Mouse (Mus musculus) neural tube, embryonic 13.5 days (tissue): ENCODE results near the gene Gstt1. TPM values are rescaled to one million over a fixed set of nuclear protein-coding genes. Genes with fewer than 3 reads are reported as not detected.
A peak's percentile ranks its signal among the peaks of the same experiment; 100 is the strongest.

Experiments used
- ATAC-seq: fragments of 200-750 bp; cut with Nextera tagmentation; 2 replicates; pipeline ENCODE4 v1.8.0; 2017; ENCODE audit warnings: low read depth, mild to moderate bottlenecking, moderate TSS enrichment, moderate library complexity
- H3K27ac ChIP-seq: fragments of 300-500 bp; sonication (generic); replicated peaks from 2 replicates; pipeline ENCODE4 v1.5.1; 2015; ENCODE audit warnings: moderate library complexity, mild to moderate bottlenecking, inconsistent platforms
- H3K27me3 ChIP-seq: fragments of 300-500 bp; sonication (generic); 2 replicates; pipeline ENCODE4 v1.6.1; 2015; ENCODE audit warnings: mild to moderate bottlenecking, inconsistent platforms
- H3K36me3 ChIP-seq: fragments of 300-500 bp; sonication (generic); 2 replicates; pipeline ENCODE4 v1.6.1; 2015; ENCODE audit warnings: mild to moderate bottlenecking, inconsistent platforms
- H3K4me1 ChIP-seq: fragments of 300-500 bp; sonication (generic); replicated peaks from 2 replicates; pipeline ENCODE4 v1.6.1; 2015; ENCODE audit warnings: inconsistent platforms
- H3K4me2 ChIP-seq: fragments of 300-500 bp; sonication (generic); 2 replicates; pipeline ENCODE4 v1.6.1; 2015; ENCODE audit warnings: inconsistent platforms, mild to moderate bottlenecking, moderate library complexity
- H3K4me3 ChIP-seq: fragments of 300-500 bp; sonication (generic); 2 replicates; pipeline ENCODE4 v1.5.1; 2015; ENCODE audit warnings: mild to moderate bottlenecking, inconsistent platforms
- H3K9ac ChIP-seq: fragments of 300-500 bp; sonication (generic); 2 replicates; pipeline ENCODE4 v1.6.1; 2015; ENCODE audit warnings: moderate library complexity, mild to moderate bottlenecking, inconsistent platforms
- H3K9me3 ChIP-seq: fragments of 300-500 bp; sonication (generic); 2 replicates; pipeline ENCODE4 v1.6.1; 2016; ENCODE audit warnings: inconsistent platforms
- WGBS: fragments of 180-500 bp; shearing (Covaris S2); methylation state at CpG from one replicate; pipeline ENCODE4 v1.1.7; 2015; 5-methylcytosine and 5-hydroxymethylcytosine counted together
- polyA plus RNA-seq: library from polyadenylated mRNA; unstranded; fragments of >200 nt; fragmentation: Nextera tagmentation; extraction: Ambion mirVana; gene quantifications from 2 replicates; pipeline ENCODE4 v1.2.1, GENCODE M21; 2015

The Gstt1 gene
- polyA plus RNA-seq, 1 experiment from 2014 or later = 5.6 TPM

DNA sequence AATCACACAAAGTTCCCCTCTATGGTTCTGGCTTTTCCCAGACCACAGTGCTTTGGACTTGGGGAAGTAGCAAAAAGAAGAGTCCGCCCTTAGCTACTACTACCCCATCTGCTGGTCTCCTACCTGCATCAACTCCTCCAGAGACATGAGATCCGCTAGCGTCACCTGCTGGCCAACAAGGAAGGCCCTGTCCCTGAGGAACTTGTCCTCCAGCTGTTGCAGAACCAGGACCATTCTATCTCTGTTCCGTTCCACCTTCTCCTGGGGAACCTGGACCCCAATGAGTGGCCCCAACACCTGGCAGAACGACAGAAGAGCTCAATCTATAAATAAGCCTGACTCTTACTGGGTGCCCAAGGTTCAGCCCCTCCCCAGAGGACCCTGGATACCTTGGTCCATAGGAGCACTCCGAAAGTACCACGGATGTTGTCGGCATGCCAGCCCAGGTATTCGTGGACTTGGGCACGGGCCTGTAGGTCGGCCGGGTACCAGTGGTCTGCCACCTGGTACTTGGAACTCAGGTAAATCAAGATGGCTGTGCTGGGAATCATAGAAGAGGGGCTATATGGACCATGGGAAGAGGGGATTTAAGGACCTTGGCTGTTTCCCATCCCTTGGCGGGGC lies 34.0 kb upstream of the Gstt1 start:
- Histone ChIP-seq H3K4me1 (peaks cover 35% of the 10 kb centered on the region), H3K9ac (no peak overlapping the region)
- 66% methylated on average over 13 of the region's 13 CpGs for WGBS

DNA sequence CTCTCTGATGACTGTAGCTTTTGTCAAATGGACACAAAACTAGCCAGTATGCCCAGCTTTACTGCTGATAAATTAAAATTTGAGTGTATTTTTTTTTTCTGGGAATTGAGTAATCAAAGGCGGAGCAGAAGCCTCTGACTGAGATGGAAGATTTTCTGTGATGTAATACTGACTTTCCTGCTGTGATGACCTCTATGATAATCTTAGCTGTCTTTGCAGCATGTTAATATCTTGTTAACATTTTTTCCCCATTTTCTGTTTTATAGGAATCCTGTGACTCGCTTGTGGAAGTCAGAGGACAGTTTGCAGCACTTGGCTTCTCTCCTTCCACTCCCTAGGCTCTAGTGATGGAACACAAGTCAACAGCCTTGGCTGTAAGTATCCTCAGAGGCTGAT lies 31.9 kb upstream of the Gstt1 start:
- no peak for ATAC-seq
- H3K4me1 ChIP-seq = peaks cover 20% of the 10 kb centered on the region
- H3K9me3 ChIP-seq = no peaks in the 10 kb centered on the region
- no peak overlapping the region for H3K4me2 ChIP-seq
- no peak overlapping the region for H3K27ac ChIP-seq
- no peak overlapping the region for H3K9ac ChIP-seq
- no peaks in the 10 kb centered on the region for H3K36me3 ChIP-seq
- WGBS = 90% methylated on average over 2 of the region's 2 CpGs
- peaks cover 31% of the 10 kb centered on the region for H3K27me3 ChIP-seq
- H3K4me3 ChIP-seq = no peak overlapping the region

More for the DNA sequence above, 34.0 kb upstream of the Gstt1 start:
- Histone ChIP-seq H3K4me3 (no peak overlapping the region), H3K27me3 (peaks cover 33% of the 10 kb centered on the region), H3K36me3 (no peaks in the 10 kb centered on the region), H3K4me2 (no peak overlapping the region), H3K9me3 (no peaks in the 10 kb centered on the region), H3K27ac (no peak overlapping the region)
- no peak for ATAC-seq

DNA sequence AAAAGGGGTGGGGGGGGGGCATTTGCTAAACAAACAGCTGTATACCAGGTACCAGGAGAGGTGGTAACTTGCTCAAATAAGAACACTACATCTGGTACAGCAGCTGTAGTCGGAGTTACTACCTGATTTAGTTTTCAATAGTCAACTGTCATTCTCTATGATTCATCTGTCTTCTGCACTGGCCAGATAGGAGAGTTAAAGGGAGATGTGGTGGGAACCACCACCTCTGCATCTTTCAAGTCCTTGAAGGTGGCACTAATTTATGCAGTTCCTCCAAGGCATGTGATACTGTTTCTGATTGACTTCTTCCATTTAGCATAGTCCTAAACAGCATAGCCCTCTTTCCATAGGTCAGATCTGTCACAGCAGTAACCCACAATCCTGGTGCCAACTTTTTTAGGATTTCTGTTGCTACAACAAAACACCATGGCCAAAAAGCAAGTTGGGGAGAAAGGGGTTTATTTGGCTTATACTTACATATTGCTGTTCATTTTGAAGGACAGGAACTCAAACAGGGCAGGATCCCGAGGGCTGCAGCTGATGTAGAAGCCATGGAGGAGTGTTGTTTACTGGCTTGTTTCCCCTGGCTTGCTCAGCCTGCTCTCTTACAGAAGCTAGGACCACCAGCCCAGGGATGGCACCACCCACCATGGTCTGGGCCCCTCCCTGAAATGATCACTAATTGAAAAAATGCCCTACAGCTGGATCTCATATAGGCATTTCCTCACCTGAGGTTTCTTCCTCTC lies 31.3 kb upstream of the Gstt1 start:
- Histone ChIP-seq H3K4me2 (no peak overlapping the region), H3K9me3 (no peaks in the 10 kb centered on the region), H3K9ac (no peak overlapping the region), H3K4me1 (peaks cover 15% of the 10 kb centered on the region), H3K4me3 (no peak overlapping the region), H3K36me3 (no peaks in the 10 kb centered on the region), H3K27me3 (peaks cover 25% of the 10 kb centered on the region), H3K27ac (no peak overlapping the region)
- no peak for ATAC-seq
- 84% methylated on average over 2 of the region's 2 CpGs for WGBS

DNA sequence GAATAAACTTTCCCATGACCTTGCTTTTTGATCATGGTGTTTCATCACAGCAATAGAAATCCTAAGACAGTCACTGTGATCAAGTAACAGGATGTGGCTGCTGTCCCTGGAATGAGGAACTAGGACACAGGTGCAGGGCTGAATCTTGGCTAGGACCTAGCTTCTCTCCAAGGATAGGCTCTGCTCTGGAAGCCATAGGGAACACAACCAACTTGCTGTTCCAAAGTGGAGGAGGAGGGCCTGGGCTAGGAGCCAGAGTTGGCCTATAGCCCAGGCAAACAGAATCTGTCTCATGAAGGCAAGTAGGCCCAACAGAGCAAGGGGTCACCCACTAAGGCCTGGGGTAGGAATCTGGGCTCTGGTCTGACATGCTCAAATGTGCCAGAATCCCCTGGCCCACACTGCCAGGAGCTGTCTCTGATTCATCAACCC lies 30.1 kb upstream of the Gstt1 start:
- Histone ChIP-seq H3K4me2 (no peak overlapping the region), H3K4me1 (peaks cover 3% of the 10 kb centered on the region), H3K36me3 (no peaks in the 10 kb centered on the region), H3K9me3 (no peaks in the 10 kb centered on the region), H3K4me3 (no peak overlapping the region), H3K27ac (no peak overlapping the region), H3K27me3 (peaks cover 14% of the 10 kb centered on the region), H3K9ac (no peak overlapping the region)
- ATAC-seq = no peak

DNA sequence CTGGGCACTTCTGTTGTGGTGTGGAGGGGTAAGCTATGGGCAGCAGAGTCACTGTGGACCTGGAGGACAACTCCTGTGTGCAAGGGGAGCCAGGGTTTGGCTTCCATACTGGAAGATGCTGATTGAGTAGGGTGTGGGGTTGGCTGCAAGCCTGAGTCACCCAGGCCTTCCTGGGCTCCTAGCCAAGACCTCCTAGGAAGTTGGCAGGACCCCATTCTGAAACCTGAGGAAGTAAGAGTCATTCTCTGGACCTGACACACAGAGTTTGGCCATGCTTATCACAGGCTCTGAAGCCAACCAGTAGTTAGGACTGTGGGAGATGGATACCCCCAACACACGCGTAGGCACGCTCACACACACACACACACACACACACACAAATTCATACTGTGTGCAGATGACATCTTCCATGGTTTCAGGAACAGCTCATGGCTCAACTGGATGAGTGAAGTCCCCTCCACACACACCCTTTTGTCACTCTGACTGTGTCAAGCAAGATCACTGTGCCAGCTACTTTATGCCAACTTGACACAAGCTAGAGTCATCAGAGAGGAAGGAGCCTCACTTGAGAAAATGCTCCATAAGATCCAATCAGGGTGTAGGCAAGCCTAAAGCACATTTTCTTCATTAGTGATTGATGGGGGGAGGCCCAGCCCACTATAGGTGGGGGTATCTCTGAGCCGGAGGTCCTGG lies 29.4 kb upstream of the Gstt1 start:
- Histone ChIP-seq H3K4me3 (no peak overlapping the region), H3K4me1 (no peaks in the 10 kb centered on the region), H3K4me2 (no peak overlapping the region), H3K9ac (no peak overlapping the region), H3K27ac (no peak overlapping the region), H3K36me3 (no peaks in the 10 kb centered on the region), H3K9me3 (no peaks in the 10 kb centered on the region), H3K27me3 (peaks cover 6% of the 10 kb centered on the region; the same call in 1 of the 2 replicates)
- 95% methylated on average over 4 of the region's 4 CpGs for WGBS
- ATAC-seq = no peak

DNA sequence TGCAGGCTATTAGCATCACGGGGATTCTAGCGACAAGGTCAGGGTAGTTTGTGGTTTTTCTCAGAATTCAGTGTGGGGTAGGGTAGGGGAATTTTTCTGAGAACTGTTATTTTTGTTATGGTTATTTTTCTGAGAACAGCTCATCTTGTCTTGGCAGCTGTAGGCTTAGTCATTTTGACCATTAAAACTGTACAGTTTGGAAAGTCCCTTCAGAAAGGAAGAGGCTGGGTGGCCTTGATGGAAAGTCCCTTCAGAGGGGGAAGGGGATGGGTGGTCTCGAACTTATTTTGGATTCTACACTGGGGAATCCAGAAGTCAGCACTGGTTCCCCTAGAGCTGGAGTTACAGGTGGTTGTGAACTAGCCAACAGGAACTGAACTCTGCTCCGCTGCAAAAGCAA lies 26.1 kb upstream of the Gstt1 start:
- WGBS = 90% methylated on average over 4 of the region's 4 CpGs
- H3K27ac ChIP-seq = no peak overlapping the region

DNA sequence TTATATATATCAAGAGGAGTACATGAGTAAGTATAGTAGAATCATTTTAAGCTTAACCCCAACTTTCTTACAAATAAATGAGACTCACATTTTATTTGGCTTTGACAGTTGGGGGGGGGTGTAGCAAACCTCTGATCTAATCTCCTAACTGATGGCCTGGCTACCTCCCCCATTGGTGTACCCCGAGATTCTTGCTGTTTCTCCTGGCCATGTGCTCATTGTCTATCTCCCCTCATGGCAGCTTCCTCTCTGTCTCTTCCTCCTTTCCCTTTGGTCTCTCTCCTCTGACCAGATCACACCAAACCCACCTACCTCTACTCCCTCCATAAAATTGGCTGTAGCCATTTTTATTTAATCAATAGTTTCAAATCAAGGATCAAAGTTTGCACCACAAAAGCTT lies 25.4 kb upstream of the Gstt1 start:
- Histone ChIP-seq H3K4me2 (no peak overlapping the region), H3K27me3 (no peaks in the 10 kb centered on the region), H3K9ac (no peak overlapping the region), H3K9me3 (no peaks in the 10 kb centered on the region), H3K27ac (no peak overlapping the region), H3K4me3 (no peak overlapping the region), H3K36me3 (no peaks in the 10 kb centered on the region), H3K4me1 (no peaks in the 10 kb centered on the region)
- 92% methylated on average over 1 of the region's 1 CpGs for WGBS
- ATAC-seq = no peak

More for the DNA sequence above, 26.1 kb upstream of the Gstt1 start:
- no peak overlapping the region for H3K4me3 ChIP-seq
- no peak overlapping the region for H3K9ac ChIP-seq
- no peaks in the 10 kb centered on the region for H3K9me3 ChIP-seq
- no peaks in the 10 kb centered on the region for H3K36me3 ChIP-seq
- H3K4me1 ChIP-seq = no peaks in the 10 kb centered on the region
- no peaks in the 10 kb centered on the region for H3K27me3 ChIP-seq
- no peak overlapping the region for H3K4me2 ChIP-seq
- ATAC-seq = no peak

DNA sequence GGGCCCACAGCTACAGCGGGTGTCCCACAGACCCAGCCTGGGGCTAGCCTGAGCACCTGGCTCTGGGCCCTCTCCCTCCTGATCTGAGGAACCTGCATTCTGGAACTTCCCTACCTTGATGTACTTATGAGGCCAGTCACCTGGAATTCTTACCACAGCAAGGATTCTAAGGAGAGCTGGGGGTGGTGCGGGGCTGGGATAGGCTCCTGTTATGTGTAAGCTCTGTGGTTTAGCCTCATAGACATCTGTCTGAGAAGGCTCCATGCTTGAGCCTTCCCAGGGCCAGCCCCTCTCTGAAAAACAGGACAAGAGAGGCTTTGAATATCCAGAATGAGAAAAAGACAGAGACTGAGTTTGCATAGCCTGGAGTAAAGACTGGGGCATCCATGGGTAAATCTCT lies 24.1 kb upstream of the Gstt1 start, which contains the start of gene Gstt4:
Gene Gstt4, minus strand, starts transcription at position 101 of the 400 bp plus-strand sequence.
- Histone ChIP-seq H3K9me3 (no peaks in the 10 kb centered on the region), H3K27ac (no peak within 1 kb of the TSS), H3K4me2 (no peak within 1 kb of the TSS), H3K36me3 (no peaks in the 10 kb centered on the region), H3K4me1 (no peaks in the 10 kb centered on the region), H3K27me3 (no peaks in the 10 kb centered on the region), H3K9ac (no peak within 1 kb of the TSS), H3K4me3 (no peak within 1 kb of the TSS)
- ATAC-seq = no peak
- whole genome bisulfite sequencing = 96% methylated on average over 2 of the region's 2 CpGs

DNA sequence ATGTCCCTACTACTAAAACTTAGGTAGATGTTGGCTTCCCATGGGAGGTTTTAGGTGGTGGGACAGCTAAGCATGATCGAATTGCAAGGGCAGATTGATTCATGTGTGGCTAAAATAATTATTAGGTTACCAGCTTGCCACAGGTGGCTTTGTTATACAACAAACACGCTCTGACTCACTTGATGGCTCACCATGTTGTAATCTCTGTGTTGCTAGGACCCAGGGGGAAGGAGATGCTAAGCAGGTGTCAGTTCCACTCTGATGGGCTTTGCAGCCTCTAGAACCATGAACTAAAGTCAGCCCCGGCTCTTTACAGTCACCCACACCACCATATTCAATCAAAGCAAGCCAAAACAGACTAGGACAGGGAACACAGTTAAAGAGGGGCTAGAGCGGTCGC lies 21.5 kb upstream of the Gstt1 start:
- H3K4me2 ChIP-seq = no peak overlapping the region
- no peaks in the 10 kb centered on the region for H3K9me3 ChIP-seq
- ATAC-seq = no peak
- H3K27ac ChIP-seq = no peak overlapping the region
- H3K9ac ChIP-seq = no peak overlapping the region
- no peaks in the 10 kb centered on the region for H3K36me3 ChIP-seq
- WGBS = 85% methylated on average over 5 of the region's 5 CpGs
- H3K4me3 ChIP-seq = no peak overlapping the region
- no peaks in the 10 kb centered on the region for H3K27me3 ChIP-seq
- no peaks in the 10 kb centered on the region for H3K4me1 ChIP-seq

DNA sequence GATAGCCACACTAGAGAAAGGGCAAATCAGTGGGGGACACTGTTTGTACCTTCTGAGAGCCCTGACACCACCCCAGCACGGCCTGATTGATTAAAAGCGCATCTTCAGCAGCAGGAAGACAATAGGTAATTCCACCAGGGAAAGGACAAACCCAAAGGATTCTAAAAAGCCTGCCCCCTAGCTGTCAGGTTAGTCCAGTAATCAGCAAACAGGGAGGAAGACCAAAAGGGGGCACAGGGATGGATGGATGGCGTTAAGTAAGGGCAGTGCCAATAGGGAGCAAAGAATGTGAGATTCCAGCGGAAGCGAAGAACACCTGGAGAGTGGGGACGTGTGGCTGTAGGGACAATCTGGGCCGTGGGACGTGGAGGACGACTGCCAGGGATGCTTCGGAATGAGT lies 20.3 kb upstream of the Gstt1 start:
- H3K9ac ChIP-seq = no peak overlapping the region
- WGBS = 69% methylated on average over 10 of the region's 10 CpGs
- H3K4me3 ChIP-seq = no peak overlapping the region
- H3K36me3 ChIP-seq = no peaks in the 10 kb centered on the region
- no peak for ATAC-seq
- H3K4me1 ChIP-seq = no peaks in the 10 kb centered on the region
- H3K9me3 ChIP-seq = no peaks in the 10 kb centered on the region
- no peak overlapping the region for H3K4me2 ChIP-seq
- no peak overlapping the region for H3K27ac ChIP-seq
- no peaks in the 10 kb centered on the region for H3K27me3 ChIP-seq

DNA sequence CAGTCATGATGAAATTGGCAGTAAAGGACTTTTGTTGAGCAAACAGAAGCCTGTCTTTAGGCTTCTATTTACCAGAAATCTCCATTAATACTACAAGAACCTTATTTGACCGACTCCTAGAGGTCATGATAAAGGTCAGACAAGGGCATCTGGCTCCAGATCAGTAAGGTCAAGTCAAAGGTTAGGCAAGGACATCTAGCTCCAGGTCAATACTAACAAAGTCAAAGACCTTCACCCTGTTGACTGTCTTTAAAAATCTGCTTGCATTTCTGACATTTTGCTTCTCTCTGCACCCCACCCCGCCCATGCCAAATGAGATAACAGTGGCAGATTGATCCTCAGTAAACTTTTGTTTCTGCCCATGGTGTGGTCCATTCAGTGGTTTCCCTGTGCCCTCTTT lies 5.8 kb upstream of the Gstt1 start:
- Histone ChIP-seq H3K27me3 (no peaks in the 10 kb centered on the region), H3K9me3 (no peaks in the 10 kb centered on the region), H3K4me3 (no peak overlapping the region), H3K27ac (no peak overlapping the region), H3K36me3 (no peaks in the 10 kb centered on the region), H3K4me2 (no peak overlapping the region), H3K9ac (no peak overlapping the region), H3K4me1 (no peaks in the 10 kb centered on the region)
- ATAC-seq = no peak
- WGBS = 72% methylated on average over 2 of the region's 2 CpGs

DNA sequence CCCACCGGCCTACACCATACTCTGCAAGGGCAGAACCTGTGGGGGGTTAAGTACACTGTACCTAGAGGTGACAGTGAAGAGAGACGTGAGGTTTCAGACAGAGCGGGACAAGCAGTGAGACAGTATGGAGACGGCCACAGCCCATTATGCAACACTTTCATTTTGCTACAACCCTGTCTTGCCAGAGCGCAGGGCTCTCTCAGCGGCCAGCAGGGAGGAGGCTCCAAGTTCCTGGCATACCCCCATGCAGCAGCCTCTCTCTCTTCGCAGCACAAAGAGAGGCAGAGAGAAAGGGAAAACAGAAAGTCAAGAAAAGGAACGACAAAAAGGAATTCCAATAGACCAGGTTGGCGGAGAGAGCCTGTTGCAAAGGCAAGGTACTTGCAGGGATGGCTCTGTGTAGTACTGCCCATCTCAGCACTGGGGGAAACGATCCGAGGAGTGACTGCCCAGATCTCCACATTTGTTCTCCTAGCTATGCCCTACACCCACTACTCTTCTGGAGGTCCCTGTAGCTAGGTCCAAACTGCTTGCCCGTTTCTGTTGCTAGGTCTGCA lies 687 bp downstream of the Gstt1 start:
- no peaks in the 10 kb centered on the region for H3K36me3 ChIP-seq
- no peak overlapping the region for H3K27ac ChIP-seq
- WGBS = 0% methylated on average over 12 of the region's 12 CpGs
- no peaks in the 10 kb centered on the region for H3K9me3 ChIP-seq
- ATAC-seq = peak; percentile 70; the same call in 1 of the 2 replicates
- H3K4me1 ChIP-seq = peaks cover 22% of the 10 kb centered on the region
- peak overlapping the region; percentile 56 for H3K9ac ChIP-seq
- H3K4me3 ChIP-seq = peak overlapping the region; percentile 36
- H3K4me2 ChIP-seq = peak overlapping the region; percentile 71
- H3K27me3 ChIP-seq = peaks cover 22% of the 10 kb centered on the region
